Mouse (Mus musculus): ENCODE measurements around the gene Hoxb6.
A peak's percentile ranks its signal among the peaks of the same experiment; 100 is the strongest.

The Hoxb6 gene

GRCm38 (mm10) chr11:96318368-96319070, 26.2 kb downstream of the Hoxb6 start:
- DNase-seq = peak; percentile 38

- no peak for DNase-seq
Observed at GRCm38 (mm10) chr11:96319071-96319902, 27.0 kb downstream of the Hoxb6 start.

DNA sequence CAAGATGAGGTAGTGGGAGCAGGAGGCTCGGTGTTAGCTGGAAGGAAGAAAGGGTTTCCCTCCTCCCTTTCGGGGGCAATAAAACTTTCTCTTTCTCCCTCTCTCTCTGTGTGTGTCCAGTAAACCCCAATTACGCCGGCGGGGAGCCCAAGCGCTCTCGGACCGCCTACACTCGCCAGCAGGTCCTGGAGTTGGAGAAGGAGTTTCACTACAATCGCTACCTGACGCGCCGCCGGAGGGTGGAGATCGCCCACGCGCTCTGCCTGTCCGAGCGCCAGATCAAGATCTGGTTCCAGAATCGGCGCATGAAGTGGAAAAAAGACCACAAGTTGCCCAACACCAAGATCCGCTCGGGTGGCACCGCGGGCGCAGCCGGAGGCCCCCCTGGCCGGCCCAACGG, 27.6 kb downstream of the Hoxb6 start:
- DNase-seq = peak; percentile 20

DNA sequence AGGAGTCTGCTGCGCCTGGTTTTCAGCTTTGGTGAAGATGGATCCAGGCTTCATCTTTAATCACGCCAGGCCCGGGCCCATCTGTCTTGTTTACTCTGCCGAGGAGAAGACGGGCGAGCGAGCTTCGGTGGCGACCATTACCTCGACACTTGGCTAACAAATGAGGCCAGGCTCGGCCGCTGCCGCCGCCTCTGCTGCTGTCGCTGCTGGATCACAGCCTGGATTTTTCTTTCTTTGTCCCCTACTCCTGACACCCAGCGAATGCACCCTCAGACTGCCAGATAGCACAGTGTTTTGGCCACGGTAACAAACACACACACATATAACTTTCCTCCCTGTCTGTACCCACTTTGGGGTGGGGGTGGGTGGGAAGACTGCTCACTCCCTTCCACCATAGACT, 28.4 kb downstream of the Hoxb6 start:
- DNase-seq = no peak

GRCm38 (mm10) chr11:96321846-96322245, 29.6 kb downstream of the Hoxb6 start:
- no peak for DNase-seq

GRCm38 (mm10) chr11:96322738-96323137, 30.5 kb downstream of the Hoxb6 start:
- DNase-seq = no peak

DNA sequence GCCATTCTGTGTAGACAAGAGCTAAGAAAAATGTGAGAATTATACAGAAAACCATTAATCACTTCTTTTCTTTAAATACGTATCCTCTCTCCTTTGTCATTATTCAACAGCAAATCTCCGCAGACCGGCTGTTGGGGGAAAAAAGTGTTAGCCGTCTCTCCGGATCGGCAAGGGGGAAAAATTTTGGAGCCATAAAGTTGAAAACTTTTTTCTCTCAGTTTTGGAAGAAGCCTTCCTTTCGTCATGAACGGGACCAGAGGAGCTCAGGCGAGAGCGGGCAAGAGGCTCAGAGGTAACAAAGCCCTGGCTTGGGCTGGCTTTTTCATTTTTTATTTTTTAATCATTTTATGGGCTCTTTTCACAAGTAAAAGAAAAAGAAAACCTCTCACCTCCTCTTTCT, 30.9 kb downstream of the Hoxb6 start, which contains the start of gene Hoxb3:
Gene Hoxb3, plus strand, starts transcription at position 173 of the 400 bp plus-strand sequence.
- no peak for DNase-seq

DNA sequence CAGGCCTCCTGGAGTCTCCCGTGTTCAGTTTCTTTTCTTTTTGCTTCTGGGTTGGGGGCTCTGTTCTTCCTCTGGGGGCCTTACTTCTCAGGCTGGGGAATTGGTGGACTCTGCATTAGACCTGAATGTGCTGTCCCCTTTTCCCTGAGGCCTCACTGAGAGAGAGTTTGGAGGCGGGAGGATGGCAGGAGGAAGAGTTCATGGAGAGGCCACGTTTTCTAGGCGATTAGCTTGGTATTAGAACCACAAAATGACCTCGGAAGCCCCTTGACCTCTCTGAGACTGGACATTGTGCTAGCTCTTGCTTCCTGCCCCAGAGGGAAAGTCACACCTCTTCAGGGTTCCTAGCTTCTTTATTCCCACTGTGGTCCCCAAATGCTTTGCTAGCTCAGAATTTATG, 31.8 kb downstream of the Hoxb6 start:
- no peak for DNase-seq

DNA sequence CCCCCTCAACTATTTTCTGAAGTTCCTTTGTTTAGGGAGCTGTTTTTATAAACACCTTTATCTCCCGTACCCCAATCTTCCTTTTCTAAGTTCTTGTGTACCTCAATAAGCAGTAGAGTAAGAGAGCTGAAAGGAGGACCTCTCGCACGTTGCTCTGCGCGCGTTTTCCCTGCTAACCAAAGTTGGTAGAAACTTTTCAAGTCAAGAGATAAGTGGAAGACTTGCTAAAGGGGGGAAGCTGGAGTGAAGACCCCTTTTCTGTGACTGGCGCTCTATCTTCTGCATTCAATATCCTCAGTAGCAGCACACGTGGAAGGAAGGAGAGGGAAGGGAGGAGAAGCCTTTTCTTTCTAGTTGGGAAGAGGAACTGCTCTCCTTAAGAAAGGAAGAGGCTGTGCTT, 32.7 kb downstream of the Hoxb6 start:
- no peak for DNase-seq

DNA sequence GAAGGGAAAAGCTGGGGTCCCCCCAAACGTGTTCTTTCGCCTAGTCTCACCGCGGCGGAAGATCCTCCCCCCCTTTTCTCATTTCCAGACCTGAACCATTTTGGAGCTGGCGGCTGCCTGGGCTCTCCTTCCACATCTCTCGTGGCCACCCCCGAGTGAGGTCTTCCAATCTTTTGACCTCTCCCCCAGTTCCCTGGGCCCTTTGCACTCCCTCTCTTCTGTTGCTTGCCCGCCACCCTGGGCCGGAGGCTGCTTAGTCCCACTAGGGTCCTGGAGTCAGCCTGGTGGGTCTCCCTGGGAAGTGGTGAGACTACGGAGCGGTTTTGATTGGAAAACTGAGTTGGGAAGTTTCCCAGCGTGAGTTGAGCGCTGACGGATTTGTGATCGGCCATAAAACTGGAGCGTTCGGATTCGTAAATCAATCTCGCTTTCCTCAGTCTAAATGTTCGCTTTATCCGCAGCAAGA, 33.5 kb downstream of the Hoxb6 start:
- no peak for DNase-seq

DNA sequence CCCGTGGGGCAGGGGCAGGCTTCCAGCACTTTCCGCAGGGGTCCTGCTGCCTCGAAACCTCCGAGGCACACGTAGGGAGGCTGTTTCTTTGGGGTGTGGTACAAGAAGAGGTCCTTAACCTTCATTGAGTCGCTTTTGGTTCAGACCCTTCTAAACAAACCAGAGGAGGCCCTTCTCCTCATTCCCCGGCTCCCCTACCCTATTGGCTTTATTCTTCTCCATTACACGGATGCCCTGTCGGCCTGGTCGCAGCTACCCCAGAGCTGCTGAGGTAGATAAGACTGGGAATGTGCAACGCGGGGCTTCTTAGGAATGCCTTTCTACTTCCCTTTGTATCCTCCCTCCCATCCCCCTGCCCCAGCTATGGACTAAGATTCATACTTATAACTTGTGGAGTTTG, 34.4 kb downstream of the Hoxb6 start:
- DNase-seq = no peak

DNA sequence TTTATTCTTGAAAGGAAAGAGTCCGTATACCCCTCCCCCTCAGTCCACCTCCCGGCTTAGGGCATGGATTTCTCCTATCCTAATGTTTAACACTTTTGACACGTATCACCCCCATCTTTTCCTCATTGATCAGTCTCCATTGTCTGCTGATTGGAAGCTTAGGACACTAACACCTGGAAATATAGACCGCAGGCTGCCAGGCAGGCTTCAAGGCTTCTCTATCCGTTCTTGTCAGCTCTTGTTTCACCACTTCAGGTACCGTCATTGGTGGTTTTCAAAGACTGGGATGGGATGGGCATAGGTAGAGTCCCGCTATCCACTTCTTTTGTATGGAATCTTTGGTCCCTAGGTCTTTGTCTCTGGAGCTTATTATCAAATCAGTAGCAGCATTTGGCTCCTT, 34.8 kb downstream of the Hoxb6 start:
- no peak for DNase-seq

GRCm38 (mm10) chr11:96327750-96328149, 35.5 kb downstream of the Hoxb6 start:
- no peak for DNase-seq

- DNase-seq = no peak
Observed at GRCm38 (mm10) chr11:96328605-96329004, 36.3 kb downstream of the Hoxb6 start.

DNA sequence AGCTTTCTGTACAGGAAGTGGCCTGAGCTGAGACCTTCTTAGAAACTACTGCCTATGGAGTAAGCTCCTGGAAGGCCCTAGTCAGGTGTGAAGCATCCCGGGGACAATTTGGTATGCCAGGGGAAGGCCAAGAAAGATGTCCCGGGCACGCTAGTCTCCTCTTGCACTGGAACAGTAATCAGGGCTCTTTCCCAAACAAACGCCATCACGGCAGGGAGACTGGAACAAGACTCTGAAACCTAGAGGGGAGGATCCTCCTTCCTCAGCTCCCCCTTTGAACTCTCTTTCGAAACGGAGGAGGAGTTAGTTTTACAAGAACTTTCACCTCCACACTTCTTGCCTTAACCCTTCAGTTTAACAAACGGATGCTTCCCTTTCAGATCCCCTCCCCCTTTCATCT, 39.8 kb downstream of the Hoxb6 start:
- no peak for DNase-seq

DNA sequence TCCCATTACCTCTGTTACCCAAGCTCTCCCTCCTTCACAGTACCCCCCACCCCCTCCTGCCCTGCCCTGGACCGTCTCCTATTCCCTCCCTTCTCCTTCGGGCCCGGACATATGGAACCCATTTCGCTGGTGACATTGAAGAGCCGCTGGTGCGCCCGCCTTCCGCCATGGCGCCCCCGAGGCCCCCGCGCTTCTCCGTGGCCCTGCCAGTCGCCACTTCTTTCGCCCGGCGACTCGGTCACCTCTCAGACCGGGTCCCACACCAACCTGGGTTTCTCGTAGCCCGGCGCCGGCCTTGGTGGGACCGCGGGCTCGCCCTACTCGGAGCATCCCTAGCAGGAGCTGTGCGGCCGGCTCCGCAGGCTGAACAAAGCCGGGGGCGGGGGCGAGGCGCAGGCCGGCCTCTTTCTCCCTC, 40.3 kb downstream of the Hoxb6 start:
- no peak for DNase-seq

GRCm38 (mm10) chr11:96333241-96334001, 41.1 kb downstream of the Hoxb6 start:
- DNase-seq = no peak

GRCm38 (mm10) chr11:96334002-96334364, 41.7 kb downstream of the Hoxb6 start:
- no peak for DNase-seq

DNA sequence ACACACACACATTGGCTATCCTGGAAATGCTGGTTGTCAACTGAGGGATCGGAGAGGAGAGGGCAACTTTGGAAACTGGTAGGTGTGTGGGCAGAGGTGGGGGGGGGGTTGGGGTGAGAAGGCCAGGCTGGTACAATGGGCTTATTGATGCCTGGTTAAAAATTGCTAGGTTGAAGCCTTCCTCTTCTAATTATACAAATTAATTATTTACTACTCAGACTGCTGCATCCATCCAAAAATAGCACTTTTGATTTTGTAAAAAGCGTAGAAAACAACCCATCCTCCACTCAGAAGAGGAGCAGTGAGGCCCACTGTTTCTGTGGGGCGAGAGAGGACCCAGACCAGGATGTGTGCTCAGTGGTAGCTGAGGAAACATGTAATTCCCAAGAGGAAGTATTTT, 42.7 kb downstream of the Hoxb6 start:
- no peak for DNase-seq

GRCm38 (mm10) chr11:96336597-96336996, 44.3 kb downstream of the Hoxb6 start:
- no peak for DNase-seq

GRCm38 (mm10) chr11:96337026-96337425, 44.8 kb downstream of the Hoxb6 start:
- DNase-seq = no peak

DNA sequence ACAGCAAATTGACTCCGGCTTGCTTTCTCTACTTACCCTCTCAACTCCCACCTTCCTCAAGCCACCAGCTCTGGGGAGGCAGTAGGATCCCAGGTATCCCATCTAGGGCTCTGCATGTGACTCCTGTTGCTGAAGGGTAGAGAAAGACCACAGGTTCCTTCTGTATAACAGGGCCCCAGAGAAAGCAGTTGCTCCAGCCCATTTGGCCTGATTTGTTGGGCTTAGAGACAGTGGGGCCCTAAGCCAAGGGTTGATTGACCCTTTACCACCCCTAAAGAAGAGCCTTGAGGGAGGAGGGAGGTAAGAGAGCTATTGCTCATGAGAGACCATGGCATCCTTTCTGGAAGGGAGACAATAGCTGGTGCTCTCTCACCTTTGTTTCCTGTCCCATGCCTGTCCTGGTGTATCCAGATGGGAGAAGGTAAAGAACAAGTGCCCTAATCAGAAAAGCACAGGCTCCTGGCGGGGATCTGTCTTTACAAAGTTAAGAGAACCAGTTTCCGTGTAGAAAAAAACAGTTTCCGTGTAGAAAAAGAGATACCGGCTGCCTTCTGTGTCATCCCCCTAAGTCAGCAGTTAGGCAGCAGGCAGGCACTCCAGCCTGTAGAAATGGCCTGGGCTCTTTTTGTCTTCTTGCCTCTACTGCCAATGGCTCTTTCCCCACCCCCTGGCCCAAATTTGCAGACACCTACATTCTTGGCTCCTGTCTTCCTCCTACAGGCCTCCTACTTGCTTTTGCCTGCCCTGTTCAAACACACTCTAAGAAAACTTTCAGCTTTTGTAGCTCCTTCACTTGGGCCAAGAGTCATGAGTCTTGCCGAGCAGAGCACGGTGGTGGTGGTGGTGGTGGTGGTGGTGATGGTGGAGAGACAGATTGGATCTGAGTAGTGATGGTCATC, 46.9 kb downstream of the Hoxb6 start:
- no peak for DNase-seq
